In genomic region chr3:88477735-88478134, GRCm38 (mm10) we compare ENCODE assay signal across 9 mouse cellular contexts. TPM values are rescaled to one million over a fixed set of nuclear protein-coding genes. Genes with fewer than 3 reads are reported as not detected.
DNase-seq lines count a peak whose midpoint lies in the region; ATAC-seq and TF ChIP-seq lines count a peak whose summit lies in the region.
"Had no signal": no experiment of that assay in that cellular context is flagged by ENCODE, and none has a peak within 500 bp of the region (broad histone marks: within the 10 kb centered on the region; RNA-seq: fewer than 3 reads in every experiment).

No protein-coding gene starts in this region.

- no peak overlapping the region for H3K4me3 ChIP-seq in liver, adult 2 months (ENCODE audit: insufficient read depth, low read depth, low read length)
- H3K4me3 ChIP-seq in stomach, embryonic 15.5 days (replicated peaks), result no peak overlapping the region
- H3K4me3 ChIP-seq: erythroblast, embryonic 14.5 days had no signal

- ATAC-seq in granulocyte monocyte progenitor cell, adult 5-6 weeks (replicated peaks; ENCODE audit: poor library complexity, severe bottlenecking), result peak; percentile 84
- peak; percentile 85 for ATAC-seq in monocyte, adult 5-6 weeks (replicated peaks; ENCODE audit: insufficient number of reproducible peaks, low FRiP score, low TSS enrichment, poor library complexity, severe bottlenecking)
- peak; percentile 70 for ATAC-seq in stomach, embryonic 15.5 days (ENCODE audit: insufficient read depth, low FRiP score, low read depth)

- H3K9me3 ChIP-seq in stomach, embryonic 15.5 days, result no peaks in the 10 kb centered on the region

- no peak overlapping the region for H3K4me2 ChIP-seq in stomach, embryonic 15.5 days

- H3K79me2 ChIP-seq in liver, adult 2 months (ENCODE audit: control insufficient read depth, insufficient read depth, low read length), result no peaks in the 10 kb centered on the region

- TF ChIP-seq CTCF in liver, adult 2 months (IDR thresholded peaks at IDR 0.05; ENCODE audit: low read depth, low read length), result peak; percentile 91

- TF ChIP-seq POLR2A in liver, adult 2 months (IDR thresholded peaks at IDR 0.05; ENCODE audit: extremely low read depth, insufficient read depth, low read length), result no peak

- H3K4me1 ChIP-seq in liver, adult 2 months (ENCODE audit: control insufficient read depth, insufficient read depth, low read length), result no peaks in the 10 kb centered on the region
- no peaks in the 10 kb centered on the region for H3K4me1 ChIP-seq in stomach, embryonic 15.5 days

- 2% methylated on average over 8 of the region's 8 CpGs for WGBS in liver, adult 2 months
- under 1% methylated on average over 8 of the region's 8 CpGs for WGBS in stomach, embryonic 15.5 days

- DNase-seq in B cell, adult 2 months, result peak; percentile 89
- DNase-seq in adrenal gland, adult 18-20 months (ENCODE audit: low spot score in 2 of 2), result peak; percentile 79 to 84
- peak; percentile 90 for DNase-seq in embryo, embryonic 11 days
- DNase-seq in kidney, adult 8-10 months, result peak; percentile 67 to 89
- peak; percentile 31 for DNase-seq in liver, adult 2 months (ENCODE audit: extremely low read depth, low read depth, low spot score)

- H3K27ac ChIP-seq in liver, adult 2 months (replicated peaks; ENCODE audit: insufficient read depth, low read depth, low read length), result no peak overlapping the region
- H3K27ac ChIP-seq in stomach, embryonic 15.5 days, result no peak overlapping the region

- no peaks in the 10 kb centered on the region for H3K27me3 ChIP-seq in liver, adult 2 months (ENCODE audit: control insufficient read depth, insufficient read depth, low read length)
- H3K27me3 ChIP-seq in stomach, embryonic 15.5 days (replicated peaks), result no peaks in the 10 kb centered on the region

- no peak overlapping the region for H3K9ac ChIP-seq in liver, adult 2 months (ENCODE audit: low read depth, low read length)
- H3K9ac ChIP-seq in stomach, embryonic 15.5 days, result no peak overlapping the region

- peaks cover 1% of the 10 kb centered on the region; the same call in 1 of the 2 replicates for H3K36me3 ChIP-seq in liver, adult 2 months (ENCODE audit: control insufficient read depth, insufficient read depth, low read length)
- peaks cover 9% of the 10 kb centered on the region for H3K36me3 ChIP-seq in stomach, embryonic 15.5 days

RNA-seq across cellular contexts. Expression of gene Sema4a, which starts 16.8 kb away (rescaled TPM):
- 10 to 100 TPM; 12.6 to 23.6 TPM for total RNA-seq in adrenal gland, adult 18-20 months (2021)
- 24.0 and 38.5 TPM in 2 replicates for total RNA-seq in granulocyte monocyte progenitor cell, adult 5-6 weeks (2014; fragmentation: Nextera tagmentation)
- total RNA-seq in granulocyte monocyte progenitor cell, adult 5-6 weeks (2017), result 25.1 and 35.7 TPM in 2 replicates
- total RNA-seq in liver, adult 2 months (2014; rRNA removed), result 23.4 and 37.9 TPM in 2 replicates
- 109 and 117 TPM in 2 replicates for polyA plus RNA-seq in liver, adult 2 months (2012; rRNA removed)
- total RNA-seq in monocyte, adult 5-6 weeks (2017), result 41.3 to 161 TPM (median 62.1 TPM) in 3 replicates
- polyA plus RNA-seq in stomach, embryonic 15.5 days (2015; fragmentation: Nextera tagmentation; extraction: Ambion mirVana), result 22.3 and 25.1 TPM in 2 replicates

RNA-seq across cellular contexts. Expression of gene Lmna, which starts 32.0 kb away (rescaled TPM):
- 100 to 1,000 TPM; 106 to 137 TPM for total RNA-seq in adrenal gland, adult 18-20 months (2021)
- not detected in 2 replicates for total RNA-seq in granulocyte monocyte progenitor cell, adult 5-6 weeks (2014; fragmentation: Nextera tagmentation)
- total RNA-seq in granulocyte monocyte progenitor cell, adult 5-6 weeks (2017), result 0.41 and 1.6 TPM in 2 replicates
- 28.2 and 38.5 TPM in 2 replicates for total RNA-seq in liver, adult 2 months (2014; rRNA removed)
- 41.0 and 44.7 TPM in 2 replicates for polyA plus RNA-seq in liver, adult 2 months (2012; rRNA removed)
- total RNA-seq in monocyte, adult 5-6 weeks (2017), result 28.1 to 43.4 TPM (median 40.8 TPM) in 3 replicates
- polyA plus RNA-seq in stomach, embryonic 15.5 days (2015; fragmentation: Nextera tagmentation; extraction: Ambion mirVana), result 179 and 214 TPM in 2 replicates

RNA-seq across cellular contexts. Expression of gene Slc25a44, which starts 52.8 kb away (rescaled TPM):
- 10 to 100 TPM; 56.0 to 66.6 TPM for total RNA-seq in adrenal gland, adult 18-20 months (2021)
- total RNA-seq in granulocyte monocyte progenitor cell, adult 5-6 weeks (2014; fragmentation: Nextera tagmentation), result 13.1 and 13.5 TPM in 2 replicates
- 11.6 and 13.8 TPM in 2 replicates for total RNA-seq in granulocyte monocyte progenitor cell, adult 5-6 weeks (2017)
- 26.1 and 28.1 TPM in 2 replicates for total RNA-seq in liver, adult 2 months (2014; rRNA removed)
- polyA plus RNA-seq in liver, adult 2 months (2012; rRNA removed), result 57.0 and 60.9 TPM in 2 replicates
- 11.4 to 19.2 TPM (median 15.5 TPM) in 3 replicates for total RNA-seq in monocyte, adult 5-6 weeks (2017)
- polyA plus RNA-seq in stomach, embryonic 15.5 days (2015; fragmentation: Nextera tagmentation; extraction: Ambion mirVana), result 15.7 and 16.0 TPM in 2 replicates

RNA-seq across cellular contexts. Expression of gene Mex3a, which starts 54.5 kb away (rescaled TPM):
- 1 to 10 TPM; 2.6 to 3.3 TPM for total RNA-seq in adrenal gland, adult 18-20 months (2021)
- 3.8 and 5.1 TPM in 2 replicates for total RNA-seq in granulocyte monocyte progenitor cell, adult 5-6 weeks (2014; fragmentation: Nextera tagmentation)
- 1.7 and 2.5 TPM in 2 replicates for total RNA-seq in granulocyte monocyte progenitor cell, adult 5-6 weeks (2017)
- total RNA-seq in liver, adult 2 months (2014; rRNA removed), result under 0.01 TPM in 2 replicates
- polyA plus RNA-seq in liver, adult 2 months (2012; rRNA removed), result 0.02 and 0.04 TPM in 2 replicates
- total RNA-seq in monocyte, adult 5-6 weeks (2017), result 0.19 to 0.39 TPM in 2 of 3 replicates, not detected in the other
- 11.9 and 12.1 TPM in 2 replicates for polyA plus RNA-seq in stomach, embryonic 15.5 days (2015; fragmentation: Nextera tagmentation; extraction: Ambion mirVana)

Comparison
In these comparisons a context has a peak if more than half of its experiments do, and no peak if none do; other contexts are left out.
1. DNase-seq: peak in every context shown above with its lines; median percentile 90 in embryo, embryonic 11 days; 89 in B cell, adult 2 months; 82 in adrenal gland, adult 18-20 months; 78 in kidney, adult 8-10 months; 31 in liver, adult 2 months.
2. RNA of gene Lmna, which starts 32.0 kb away (total RNA-seq): 106 to 137 TPM in adrenal gland, adult 18-20 months, 28.1 to 43.4 TPM in monocyte, adult 5-6 weeks and 28.2 to 38.5 TPM in liver, adult 2 months; 0.41 to 1.6 TPM in granulocyte monocyte progenitor cell, adult 5-6 weeks; every median in the first group is over 10 times any median in the second.
3. Peak in every context shown above with its lines, with median percentiles within 50 percentile points of each other: ATAC-seq.